Mouse (Mus musculus): Measurements from ENCODE around the gene Mical2. TPM values are rescaled to one million over a fixed set of nuclear protein-coding genes. Genes with fewer than 3 reads are reported as not detected.

The Mical2 gene
- total and polyA plus RNA-seq, 3 experiments, result not detected

GRCm38 (mm10) chr7:112439846-112440245, 214.2 kb downstream of the Mical2 start:
- no peaks in the 10 kb centered on the region for H3K79me2 ChIP-seq (ENCODE audit: control insufficient read depth, insufficient read depth, low read length, poor library complexity)
- no peak overlapping the region for H3K9ac ChIP-seq (ENCODE audit: control insufficient read depth, low read depth, low read length, poor library complexity, severe bottlenecking)
- no peak overlapping the region for H3K4me3 ChIP-seq (ENCODE audit: control insufficient read depth in 1 of 2, insufficient read depth in 1 of 2, low read depth in 2 of 2, low read length in 2 of 2)
- H3K27me3 ChIP-seq (ENCODE audit: control insufficient read depth in 1 of 2, insufficient read depth in 2 of 2, low read length in 2 of 2), result no peaks in the 10 kb centered on the region
- TF ChIP-seq KAT2A (conservative IDR thresholded peaks at IDR 0.05; ENCODE audit: low read depth, low read length) (no peak), RAD21 (IDR thresholded peaks at IDR 0.05; ENCODE audit: low read depth, low read length) (no peak), ZC3H11A (IDR thresholded peaks at IDR 0.05; ENCODE audit: low read depth, low read length) (no peak), NRF1 (IDR thresholded peaks at IDR 0.05; ENCODE audit: insufficient read depth, low read depth, low read length, poor library complexity, severe bottlenecking) (no peak), UBTF (IDR thresholded peaks at IDR 0.05; ENCODE audit: borderline replicate concordance, insufficient read depth, low read depth, low read length) (no peak)
- no peak for DNase-seq (ENCODE audit: low read depth, low spot score)
- H3K36me3 ChIP-seq (ENCODE audit: control insufficient read depth in 1 of 2, insufficient read depth in 2 of 2, low read length in 2 of 2), result no peaks in the 10 kb centered on the region
- H3K4me1 ChIP-seq (ENCODE audit: control insufficient read depth in 1 of 2, insufficient read depth in 2 of 2, low read length in 2 of 2), result no peaks in the 10 kb centered on the region
- no peaks in the 10 kb centered on the region for H3K9me3 ChIP-seq (replicated peaks; ENCODE audit: insufficient read depth, low read length)
- H3K27ac ChIP-seq (ENCODE audit: control insufficient read depth, low read depth, low read length), result no peak overlapping the region

DNA sequence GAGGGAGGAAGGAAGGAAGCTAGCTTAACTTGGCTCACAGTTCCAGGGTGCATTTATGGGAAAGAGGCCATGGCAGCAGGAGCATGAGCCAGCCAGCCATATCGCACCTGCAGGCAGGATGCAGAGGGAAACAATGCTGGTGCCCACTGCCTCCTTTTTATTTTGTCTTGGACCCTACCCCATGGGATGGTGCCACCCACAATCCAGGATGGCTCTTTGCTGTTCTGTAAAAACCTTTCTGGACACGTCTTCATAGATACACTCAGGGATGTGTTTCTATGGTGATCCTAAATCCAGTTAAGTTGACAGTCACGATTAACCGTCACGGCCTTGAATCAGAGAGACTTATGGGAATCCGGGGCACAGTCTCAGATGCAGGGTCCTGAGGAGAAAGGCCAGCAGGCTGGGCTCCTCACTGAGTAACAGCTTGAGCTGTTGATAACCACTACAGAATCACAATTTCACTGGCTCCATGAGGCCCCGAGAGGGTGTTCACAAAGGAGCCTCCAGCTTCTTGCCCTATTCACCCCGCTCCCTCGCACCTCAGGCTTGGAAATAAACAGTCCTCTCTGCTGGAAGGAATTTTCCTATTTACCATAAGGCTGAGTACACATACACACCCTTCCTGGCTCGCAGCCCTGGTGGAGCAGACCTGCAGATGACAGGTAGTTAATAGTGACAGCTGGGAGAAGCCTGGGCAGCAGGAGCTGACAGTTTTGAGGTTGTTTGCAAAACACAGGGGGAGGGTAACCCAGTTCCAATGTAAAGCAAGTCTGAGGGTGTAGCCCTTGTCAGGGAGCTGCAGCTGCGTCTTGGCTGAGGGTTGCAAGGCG, 218.7 kb downstream of the Mical2 start:
- Histone ChIP-seq H3K36me3 (ENCODE audit: control insufficient read depth in 1 of 2, insufficient read depth in 2 of 2, low read length in 2 of 2) (no peaks in the 10 kb centered on the region), H3K9me3 (replicated peaks; ENCODE audit: insufficient read depth, low read length) (no peaks in the 10 kb centered on the region), H3K79me2 (ENCODE audit: control insufficient read depth, insufficient read depth, low read length, poor library complexity) (no peaks in the 10 kb centered on the region), H3K9ac (ENCODE audit: control insufficient read depth, low read depth, low read length, poor library complexity, severe bottlenecking) (no peak overlapping the region), H3K27ac (ENCODE audit: control insufficient read depth, low read depth, low read length) (no peak overlapping the region), H3K27me3 (ENCODE audit: control insufficient read depth in 1 of 2, insufficient read depth in 2 of 2, low read length in 2 of 2) (no peaks in the 10 kb centered on the region), H3K4me3 (ENCODE audit: control insufficient read depth in 1 of 2, insufficient read depth in 1 of 2, low read depth in 2 of 2, low read length in 2 of 2) (no peak overlapping the region), H3K4me1 (ENCODE audit: control insufficient read depth in 1 of 2, insufficient read depth in 2 of 2, low read length in 2 of 2) (no peaks in the 10 kb centered on the region)
- no peak for TF ChIP-seq POLR2AphosphoS2 (IDR thresholded peaks at IDR 0.05; ENCODE audit: low read length)
- no peak for TF ChIP-seq E2F4 (IDR thresholded peaks at IDR 0.05; ENCODE audit: borderline replicate concordance, low read depth, low read length)
- no peak for TF ChIP-seq ZKSCAN1 (IDR thresholded peaks at IDR 0.05; ENCODE audit: low read depth, low read length)
- TF ChIP-seq TAL1 (IDR thresholded peaks at IDR 0.05; ENCODE audit: low read length), result no peak
- TF ChIP-seq HCFC1 (IDR thresholded peaks at IDR 0.05; ENCODE audit: low read depth, low read length), result no peak
- no peak for TF ChIP-seq MAFK (IDR thresholded peaks at IDR 0.05; ENCODE audit: borderline replicate concordance, low read depth, low read length)
- no peak for TF ChIP-seq GABPA (IDR thresholded peaks at IDR 0.05; ENCODE audit: low read depth, low read length)
- TF ChIP-seq MYC (IDR thresholded peaks at IDR 0.05; ENCODE audit: low read depth, low read length), result no peak
- no peak for TF ChIP-seq USF2 (IDR thresholded peaks at IDR 0.05; ENCODE audit: borderline replicate concordance in 1 of 2, insufficient read depth in 1 of 2, low read depth in 1 of 2, low read length in 2 of 2)
- no peak for TF ChIP-seq JUND (IDR thresholded peaks at IDR 0.05; ENCODE audit: low read depth, low read length)
- TF ChIP-seq ELF1 (IDR thresholded peaks at IDR 0.05; ENCODE audit: low read depth, low read length), result no peak
- DNase-seq (ENCODE audit: low read depth, low spot score), result no peak
